Mouse (Mus musculus) liver, adult 2 months (tissue): ENCODE results near the gene Zfand5.

ENCODE experiments used
- CTCF ChIP-seq: fragments of 200-500 bp; IDR thresholded peaks from 2 replicates; pipeline ENCODE4 v1.5.1; 2011; ENCODE audit warnings: low read depth, low read length, control low read depth
- POLR2A ChIP-seq: fragments of 200-500 bp; IDR thresholded peaks from 2 replicates; pipeline ENCODE4 v1.6.1; 2011; ENCODE audit warnings: low read length, control low read depth; ENCODE audit not compliant: insufficient read depth; ENCODE audit errors: extremely low read depth

GRCm38 (mm10) chr19:21274181-21274591 lies 2.1 kb downstream of the Zfand5 start:
- TF ChIP-seq POLR2A: no peak
- TF ChIP-seq CTCF: no peak
